In the genomic region with DNA sequence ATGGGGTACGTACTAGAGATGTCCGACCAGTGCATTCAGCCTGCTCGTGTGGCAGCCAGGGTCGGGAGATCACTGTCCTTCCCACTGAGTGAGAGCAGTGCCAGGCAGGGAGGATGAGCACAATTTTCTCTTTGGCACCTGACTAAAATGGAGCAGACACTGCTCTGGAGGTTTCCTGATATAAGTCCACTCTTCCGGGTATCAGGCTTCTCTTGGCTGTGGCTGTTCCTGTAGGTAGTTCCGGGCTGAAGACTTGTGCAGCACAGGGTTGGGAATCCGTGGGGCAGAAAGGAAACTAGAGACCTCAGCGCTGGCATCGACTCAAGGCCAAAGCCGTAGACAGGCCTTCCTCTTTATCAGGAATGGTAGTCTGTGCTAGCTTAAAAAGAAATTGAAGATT, we compare ENCODE assay signal across 14 mouse cellular contexts. TPM values are rescaled to one million over a fixed set of nuclear protein-coding genes. Genes with fewer than 3 reads are reported as not detected.
DNase-seq lines count a peak whose midpoint lies in the region; ATAC-seq and TF ChIP-seq lines count a peak whose summit lies in the region.
"Had no signal": no experiment of that assay in that cellular context is flagged by ENCODE, and none has a peak within 500 bp of the region (broad histone marks: within the 10 kb centered on the region; RNA-seq: fewer than 3 reads in every experiment).

No protein-coding gene starts in this region.

- no peak for ATAC-seq in kidney, embryonic 15.5 days (replicated peaks; ENCODE audit: low FRiP score)
- ATAC-seq in common myeloid progenitor, adult 5-6 weeks (replicated peaks; ENCODE audit: low read depth, poor library complexity, severe bottlenecking) = peak; percentile 74
- ATAC-seq in forebrain, postnatal 0 days = no peak
- ATAC-seq: forebrain, embryonic 14.5 days; liver, embryonic 12.5 days had no signal

- DNase-seq in kidney, adult 2 months = peak; percentile 35
- peak; percentile 78 for DNase-seq in adrenal gland, adult 2 months
- DNase-seq in brain, adult 2 months (ENCODE audit: low read depth, low spot score) = peak; percentile 73
- no peak for DNase-seq in thymus, adult 2 months
- DNase-seq in forebrain, postnatal 0 days = no peak
- DNase-seq in T-cell, adult 2 months (ENCODE audit: low spot score) = no peak

- TF ChIP-seq POLR2A in kidney, adult 2 months (IDR thresholded peaks at IDR 0.05; ENCODE audit: low read depth, low read length) = no peak
- TF ChIP-seq POLR2A in thymus, adult 2 months (IDR thresholded peaks at IDR 0.05; ENCODE audit: control insufficient read depth, extremely low read depth, insufficient read depth, low read length, poor library complexity) = no peak

- no peaks in the 10 kb centered on the region for H3K9me3 ChIP-seq in kidney, embryonic 15.5 days (replicated peaks)
- no peaks in the 10 kb centered on the region for H3K9me3 ChIP-seq in forebrain, postnatal 0 days (ENCODE audit: low read length)
- H3K9me3 ChIP-seq: embryonic facial prominence, embryonic 13.5 days; hindbrain, embryonic 10.5 days; liver, embryonic 12.5 days had no signal

- no peak overlapping the region for H3K4me3 ChIP-seq in kidney, adult 2 months (ENCODE audit: insufficient read depth, low read depth, low read length)
- H3K4me3 ChIP-seq in kidney, embryonic 15.5 days (replicated peaks) = no peak overlapping the region
- no peak overlapping the region for H3K4me3 ChIP-seq in thymus, adult 2 months (ENCODE audit: control insufficient read depth, insufficient read depth, low read length)
- no peak overlapping the region for H3K4me3 ChIP-seq in forebrain, postnatal 0 days (ENCODE audit: low read depth, low read length)
- H3K4me3 ChIP-seq: embryonic facial prominence, embryonic 13.5 days; hindbrain, embryonic 10.5 days; liver, embryonic 12.5 days had no signal

- no peak for TF ChIP-seq CTCF in kidney, adult 2 months (conservative IDR thresholded peaks at IDR 0.05; ENCODE audit: insufficient read depth, insufficient read length, low read depth, low read length)
- TF ChIP-seq CTCF in thymus, adult 2 months (IDR thresholded peaks at IDR 0.05; ENCODE audit: borderline replicate concordance, control insufficient read depth, extremely low read depth, insufficient read depth, low read length, poor library complexity) = no peak
- no peak for TF ChIP-seq CTCF in forebrain, postnatal 0 days (IDR thresholded peaks at IDR 0.05; ENCODE audit: low read depth)

- H3K27me3 ChIP-seq in kidney, adult 2 months (replicated peaks; ENCODE audit: control insufficient read depth, insufficient read depth, low read length) = no peaks in the 10 kb centered on the region
- H3K27me3 ChIP-seq in kidney, embryonic 15.5 days = no peaks in the 10 kb centered on the region
- H3K27me3 ChIP-seq in thymus, adult 2 months (ENCODE audit: control insufficient read depth, insufficient read depth, low read length) = no peaks in the 10 kb centered on the region
- no peaks in the 10 kb centered on the region for H3K27me3 ChIP-seq in forebrain, postnatal 0 days (ENCODE audit: insufficient read depth, low read length)
- H3K27me3 ChIP-seq: CH12.LX; embryonic facial prominence, embryonic 13.5 days; liver, embryonic 12.5 days had no signal

- H3K9ac ChIP-seq in kidney, embryonic 15.5 days = no peak overlapping the region
- H3K9ac ChIP-seq in forebrain, postnatal 0 days = no peak overlapping the region
- H3K9ac ChIP-seq: embryonic facial prominence, embryonic 13.5 days; liver, embryonic 12.5 days had no signal

- WGBS in kidney, adult 2 months = 74% methylated on average over 10 of the region's 10 CpGs
- WGBS in kidney, embryonic 15.5 days = 91% methylated on average over 10 of the region's 10 CpGs
- WGBS in thymus, adult 2 months = 93% methylated on average over 10 of the region's 10 CpGs
- 91% methylated on average over 10 of the region's 10 CpGs for WGBS in forebrain, postnatal 0 days

- H3K36me3 ChIP-seq in kidney, adult 2 months (ENCODE audit: control insufficient read depth, insufficient read depth, low read length) = no peaks in the 10 kb centered on the region
- peaks cover 11% of the 10 kb centered on the region for H3K36me3 ChIP-seq in kidney, embryonic 15.5 days
- no peaks in the 10 kb centered on the region for H3K36me3 ChIP-seq in thymus, adult 2 months (ENCODE audit: control insufficient read depth, insufficient read depth, low read length)
- H3K36me3 ChIP-seq in forebrain, postnatal 0 days (ENCODE audit: insufficient read depth) = no peaks in the 10 kb centered on the region
- H3K36me3 ChIP-seq: liver, embryonic 12.5 days had no signal

- H3K27ac ChIP-seq in kidney, adult 2 months (ENCODE audit: insufficient read depth, low read depth, low read length) = no peak overlapping the region
- H3K27ac ChIP-seq in kidney, embryonic 15.5 days = no peak overlapping the region
- H3K27ac ChIP-seq in thymus, adult 2 months (ENCODE audit: control insufficient read depth, insufficient read depth, low read length) = no peak overlapping the region
- no peak overlapping the region for H3K27ac ChIP-seq in forebrain, postnatal 0 days (ENCODE audit: low read depth, low read length)
- H3K27ac ChIP-seq: embryonic facial prominence, embryonic 13.5 days; hindbrain, embryonic 10.5 days; liver, embryonic 12.5 days; stomach, postnatal 0 days had no signal

- H3K4me2 ChIP-seq in kidney, embryonic 15.5 days = no peak overlapping the region
- H3K4me2 ChIP-seq in forebrain, postnatal 0 days (ENCODE audit: low read depth) = no peak overlapping the region
- H3K4me2 ChIP-seq: embryonic facial prominence, embryonic 13.5 days; liver, embryonic 12.5 days had no signal

- no peaks in the 10 kb centered on the region for H3K4me1 ChIP-seq in kidney, adult 2 months (ENCODE audit: control insufficient read depth, insufficient read depth, low read length)
- H3K4me1 ChIP-seq in kidney, embryonic 15.5 days = no peaks in the 10 kb centered on the region
- H3K4me1 ChIP-seq in thymus, adult 2 months (replicated peaks; ENCODE audit: control insufficient read depth, insufficient read depth, low read length) = no peaks in the 10 kb centered on the region; the same call in 1 of the 2 replicates
- no peaks in the 10 kb centered on the region for H3K4me1 ChIP-seq in forebrain, postnatal 0 days (ENCODE audit: insufficient read depth)
- H3K4me1 ChIP-seq: embryonic facial prominence, embryonic 13.5 days; hindbrain, embryonic 10.5 days; liver, embryonic 12.5 days had no signal

RNA-seq across cellular contexts. Expression of a gene that starts 48.7 kb away (rescaled TPM):
- polyA plus RNA-seq in kidney, adult 2 months (2012; rRNA removed) = 60.1 and 69.5 TPM in 2 replicates
- polyA plus RNA-seq in kidney, embryonic 15.5 days (2015; fragmentation: Nextera tagmentation; extraction: Ambion mirVana) = 59.1 and 62.8 TPM in 2 replicates
- 100 to 1,000 TPM in 1 of 2 experiments, 10 to 100 TPM in 1; 78.9 to 102 TPM for total RNA-seq in adrenal gland, adult 2 months (2021)
- polyA plus RNA-seq in adrenal gland, adult 2 months (2012; rRNA removed) = 114 and 129 TPM in 2 replicates
- total RNA-seq in common myeloid progenitor, adult 5-6 weeks (2017) = 226 and 240 TPM in 2 replicates
- polyA plus RNA-seq in thymus, adult 2 months (2012; rRNA removed) = 30.3 and 41.1 TPM in 2 replicates
- 97.9 and 116 TPM in 2 replicates for total RNA-seq in forebrain, postnatal 0 days (2014; rRNA removed)
- 47.9 and 61.1 TPM in 2 replicates for polyA plus RNA-seq in forebrain, postnatal 0 days (2015; fragmentation: Nextera tagmentation; extraction: Ambion mirVana)
- total RNA-seq: CH12.LX had no signal

RNA-seq across cellular contexts. Expression of a gene that starts 57.4 kb away (rescaled TPM):
- 52.2 and 60.9 TPM in 2 replicates for polyA plus RNA-seq in kidney, adult 2 months (2012; rRNA removed)
- polyA plus RNA-seq in kidney, embryonic 15.5 days (2015; fragmentation: Nextera tagmentation; extraction: Ambion mirVana) = 40.0 and 42.9 TPM in 2 replicates
- total RNA-seq in adrenal gland, adult 2 months (2021) = 100 to 1,000 TPM; 145 TPM
- 165 and 168 TPM in 2 replicates for polyA plus RNA-seq in adrenal gland, adult 2 months (2012; rRNA removed)
- total RNA-seq in common myeloid progenitor, adult 5-6 weeks (2017) = 55.6 and 56.0 TPM in 2 replicates
- polyA plus RNA-seq in thymus, adult 2 months (2012; rRNA removed) = 58.7 and 70.3 TPM in 2 replicates
- 59.3 and 66.3 TPM in 2 replicates for total RNA-seq in forebrain, postnatal 0 days (2014; rRNA removed)
- 23.0 and 30.4 TPM in 2 replicates for polyA plus RNA-seq in forebrain, postnatal 0 days (2015; fragmentation: Nextera tagmentation; extraction: Ambion mirVana)

Comparison
In these comparisons a context has a peak if more than half of its experiments do, and no peak if none do; other contexts are left out.
1. DNase-seq: peak in kidney, adult 2 months (single experiment), adrenal gland, adult 2 months (single experiment) and brain, adult 2 months (single experiment); none in thymus, adult 2 months (single experiment), forebrain, postnatal 0 days (single experiment) and T-cell, adult 2 months (single experiment).